Mouse (Mus musculus) neural tube, embryonic 11.5 days (tissue): ENCODE measurements at regions not wholly inside any gene's neighbourhood (a gene's known extent, or its start where the extent isn't known, plus 50 kb on each side); places are given as distances from the start of the nearest gene placed in this dataset. TPM values are rescaled to one million over a fixed set of nuclear protein-coding genes. Genes with fewer than 3 reads are reported as not detected.

Source experiments
- ATAC-seq: fragments of 200-750 bp; cut with Nextera tagmentation; 2 replicates; pipeline ENCODE4 v1.8.0; 2017; ENCODE audit warnings: moderate number of reproducible peaks, mild to moderate bottlenecking, moderate TSS enrichment, moderate library complexity; ENCODE audit not compliant: insufficient read depth, low FRiP score, low TSS enrichment
- DNase-seq: peaks from one replicate; pipeline ENCODE4 v3.0.0-alpha.2; 2015; ENCODE audit warnings: low spot score
- H3K27ac ChIP-seq: fragments of 300-500 bp; sonication (generic); 2 replicates; pipeline ENCODE4 v1.5.1; 2014; ENCODE audit warnings: low read depth, mild to moderate bottlenecking, low read length
- H3K27me3 ChIP-seq: fragments of 300-500 bp; sonication (generic); 2 replicates; pipeline ENCODE4 v1.6.1; 2014; ENCODE audit warnings: mild to moderate bottlenecking, low read length, mixed read lengths; ENCODE audit not compliant: control insufficient read depth, insufficient read depth
- H3K36me3 ChIP-seq: fragments of 300-500 bp; sonication (generic); 2 replicates; pipeline ENCODE4 v1.6.1; 2014; ENCODE audit warnings: mild to moderate bottlenecking, low read length, moderate library complexity, mixed read lengths; ENCODE audit not compliant: control insufficient read depth, insufficient read depth
- H3K4me1 ChIP-seq: fragments of 300-500 bp; sonication (generic); 2 replicates; pipeline ENCODE4 v1.6.1; 2014; ENCODE audit warnings: low read length, mixed read lengths; ENCODE audit not compliant: control insufficient read depth, insufficient read depth
- H3K4me2 ChIP-seq: fragments of 300-500 bp; sonication (generic); 2 replicates; pipeline ENCODE4 v1.6.1; 2014; ENCODE audit warnings: low read depth, mild to moderate bottlenecking, moderate library complexity
- H3K4me3 ChIP-seq: fragments of 300-500 bp; sonication (generic); 2 replicates; pipeline ENCODE4 v1.5.1; 2014; ENCODE audit warnings: low read depth, low read length
- H3K9ac ChIP-seq: fragments of 300-500 bp; sonication (generic); 2 replicates; pipeline ENCODE4 v1.6.1; 2014; ENCODE audit warnings: mild to moderate bottlenecking, low read length
- H3K9me3 ChIP-seq: fragments of 300-500 bp; sonication (generic); 2 replicates; pipeline ENCODE4 v1.6.1; 2016; ENCODE audit warnings: low read length; ENCODE audit not compliant: control insufficient read depth
- WGBS: fragments of 180-500 bp; shearing (Covaris S2); extraction: QIAGEN DNeasy Blood & Tissue Kit; methylation state at CpG from one replicate; pipeline ENCODE4 v1.1.7; 2014; 5-methylcytosine and 5-hydroxymethylcytosine counted together
- microRNA-seq: library from miRNA; unstranded; fragments of <30 nt; microRNA quantifications from one replicate; pipeline ENCODE4, GENCODE M21; 2016

DNA sequence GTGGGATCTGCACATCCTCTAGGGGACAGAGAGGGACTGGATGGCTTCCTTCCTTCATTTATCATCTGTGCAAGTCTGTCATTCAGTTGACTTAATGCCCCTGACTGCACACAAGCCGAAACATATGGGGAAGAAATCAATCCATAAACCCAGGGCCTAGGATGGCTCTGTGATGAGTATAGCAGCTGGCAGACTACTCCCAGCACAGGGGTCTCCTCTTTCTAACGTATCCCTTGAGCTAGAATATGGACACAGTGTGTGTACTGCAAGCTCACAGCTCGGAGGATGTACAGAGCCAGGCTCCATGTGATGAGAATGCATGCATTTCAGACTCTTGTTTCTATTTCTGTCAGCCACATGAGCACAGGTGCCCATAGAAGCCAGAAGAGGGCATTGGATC, 180.3 kb downstream of the Parn start:
- Histone ChIP-seq H3K27ac (no peak overlapping the region), H3K4me2 (no peak overlapping the region), H3K4me1 (no peaks in the 10 kb centered on the region), H3K9ac (no peak overlapping the region), H3K27me3 (no peaks in the 10 kb centered on the region), H3K9me3 (no peaks in the 10 kb centered on the region), H3K4me3 (no peak overlapping the region), H3K36me3 (no peaks in the 10 kb centered on the region)
- DNase-seq (peak; percentile 22), ATAC-seq (no peak)
- WGBS: 42% methylated on average over 3 of the region's 3 CpGs

DNA sequence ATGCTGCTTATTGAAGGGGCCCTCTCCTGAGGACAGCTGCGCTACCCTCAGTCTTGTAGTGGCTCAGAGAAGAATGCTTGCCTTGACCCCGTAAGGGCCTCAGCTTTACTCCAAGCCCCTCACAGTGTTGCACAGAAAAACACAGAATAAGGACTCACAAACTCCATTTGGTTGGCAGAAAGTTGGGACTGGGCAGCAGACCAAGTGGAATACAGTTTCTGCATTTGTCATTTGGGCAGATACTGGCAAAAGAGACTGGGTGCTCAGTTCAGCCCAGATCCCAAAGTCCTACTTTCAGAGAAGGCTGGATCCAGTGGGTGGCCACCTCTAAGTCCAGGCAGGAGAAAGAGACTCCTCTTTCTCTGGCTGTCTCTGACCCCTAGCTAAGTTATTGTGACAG, 181.4 kb downstream of the Parn start:
- Histone ChIP-seq H3K27me3 (no peaks in the 10 kb centered on the region), H3K36me3 (no peaks in the 10 kb centered on the region), H3K9me3 (no peaks in the 10 kb centered on the region), H3K4me1 (no peaks in the 10 kb centered on the region), H3K4me2 (no peak overlapping the region), H3K27ac (no peak overlapping the region), H3K4me3 (no peak overlapping the region), H3K9ac (no peak overlapping the region)
- DNase-seq: no peak
- no peak for ATAC-seq
- WGBS: 89% methylated on average over 2 of the region's 2 CpGs

GRCm38 (mm10) chr16:13480221-13480620, 187.7 kb downstream of the Parn start:
- H3K27me3 ChIP-seq: no peaks in the 10 kb centered on the region
- DNase-seq (no peak), ATAC-seq (no peak)
- WGBS: 80% methylated on average over 3 of the region's 3 CpGs
- H3K4me3 ChIP-seq: no peak overlapping the region
- no peaks in the 10 kb centered on the region for H3K9me3 ChIP-seq
- no peak overlapping the region for H3K27ac ChIP-seq
- H3K36me3 ChIP-seq: no peaks in the 10 kb centered on the region
- H3K9ac ChIP-seq: no peak overlapping the region
- no peak overlapping the region for H3K4me2 ChIP-seq
- no peaks in the 10 kb centered on the region for H3K4me1 ChIP-seq

DNA sequence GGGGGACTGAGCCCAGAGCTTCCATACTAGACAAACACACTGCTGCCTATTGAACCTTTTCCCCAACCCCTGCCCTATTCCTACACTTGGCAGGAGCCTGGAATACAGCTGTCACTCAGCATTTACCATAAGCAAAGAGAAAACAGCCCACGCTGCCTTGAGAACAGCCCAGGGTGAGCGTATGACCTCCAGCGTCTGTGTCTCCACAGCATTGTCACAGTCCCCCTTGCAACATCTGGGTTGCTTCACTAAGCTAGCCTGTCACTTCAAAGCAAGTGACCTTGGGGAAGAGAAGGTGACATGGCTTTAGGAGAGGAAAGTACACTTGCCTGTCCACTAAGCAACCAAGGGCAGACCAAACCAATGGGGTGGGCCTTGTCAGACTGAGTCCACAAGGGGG, 191.3 kb downstream of the Parn start:
- Histone ChIP-seq H3K4me3 (no peak overlapping the region), H3K36me3 (no peaks in the 10 kb centered on the region), H3K4me2 (no peak overlapping the region), H3K4me1 (no peaks in the 10 kb centered on the region), H3K27me3 (no peaks in the 10 kb centered on the region), H3K9ac (no peak overlapping the region), H3K9me3 (no peaks in the 10 kb centered on the region), H3K27ac (no peak overlapping the region)
- no peak for DNase-seq
- 96% methylated on average over 3 of the region's 3 CpGs for WGBS
- no peak for ATAC-seq

GRCm38 (mm10) chr16:13474956-13475355, 193.0 kb downstream of the Parn start:
- Histone ChIP-seq H3K27me3 (no peaks in the 10 kb centered on the region), H3K9ac (no peak overlapping the region), H3K4me2 (no peak overlapping the region), H3K36me3 (no peaks in the 10 kb centered on the region), H3K9me3 (no peaks in the 10 kb centered on the region), H3K4me3 (no peak overlapping the region), H3K4me1 (no peaks in the 10 kb centered on the region), H3K27ac (no peak overlapping the region)
- 90% methylated on average over 3 of the region's 3 CpGs for WGBS
- DNase-seq (no peak), ATAC-seq (no peak)

DNA sequence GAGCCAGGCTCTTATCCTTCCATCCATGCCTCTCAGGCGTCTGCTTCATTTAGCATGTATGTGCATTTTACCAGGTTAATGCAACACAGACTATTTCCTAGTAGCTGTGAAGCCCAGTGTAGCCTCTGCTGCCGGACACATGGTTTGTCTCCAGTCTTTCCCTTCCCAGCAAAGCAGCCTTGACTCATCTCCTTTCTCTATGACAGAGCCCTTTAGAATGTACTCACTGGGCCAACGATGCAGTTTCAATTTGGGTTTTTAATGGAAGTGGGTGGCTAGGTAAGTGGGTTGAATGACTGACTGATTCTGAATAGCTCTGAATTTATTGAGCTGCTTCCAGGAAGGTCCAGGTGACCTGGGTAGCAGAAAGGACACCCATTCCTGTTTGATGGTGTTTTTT, 193.7 kb downstream of the Parn start:
- no peak for DNase-seq
- Histone ChIP-seq H3K27ac (no peak overlapping the region), H3K9me3 (no peaks in the 10 kb centered on the region), H3K27me3 (no peaks in the 10 kb centered on the region), H3K9ac (no peak overlapping the region), H3K4me3 (no peak overlapping the region), H3K36me3 (no peaks in the 10 kb centered on the region), H3K4me2 (no peak overlapping the region), H3K4me1 (no peaks in the 10 kb centered on the region)
- no peak for ATAC-seq
- 83% methylated on average over 3 of the region's 3 CpGs for WGBS

DNA sequence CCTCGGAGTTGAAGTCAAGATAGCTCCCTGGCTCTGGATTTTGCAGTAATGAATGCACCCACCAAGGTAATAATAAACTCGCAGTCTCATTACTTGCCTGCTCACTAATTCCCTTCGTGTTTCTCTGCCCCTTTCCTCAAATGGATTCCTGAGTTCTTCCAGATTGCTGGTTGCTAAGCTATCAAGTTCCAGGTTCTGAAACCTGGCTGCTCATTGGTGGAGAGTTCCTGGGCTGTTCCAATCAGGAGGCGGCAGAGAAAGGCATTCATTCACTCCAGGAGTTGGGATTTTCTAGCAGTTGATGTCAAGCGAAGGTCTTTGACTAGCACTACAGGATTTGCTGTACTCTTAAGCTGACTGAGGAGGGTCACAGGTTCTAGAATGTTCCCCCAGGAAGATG, 200.8 kb downstream of the Parn start:
- H3K27ac ChIP-seq: no peak overlapping the region
- DNase-seq: no peak
- H3K4me3 ChIP-seq: no peak overlapping the region
- no peaks in the 10 kb centered on the region for H3K36me3 ChIP-seq
- H3K4me2 ChIP-seq: no peak overlapping the region
- H3K9me3 ChIP-seq: no peaks in the 10 kb centered on the region
- H3K4me1 ChIP-seq: no peaks in the 10 kb centered on the region
- H3K9ac ChIP-seq: no peak overlapping the region
- 50% methylated on average over 5 of the region's 5 CpGs for WGBS
- H3K27me3 ChIP-seq: no peaks in the 10 kb centered on the region
- ATAC-seq: no peak

Small RNA genes in the stretch of these regions (microRNA-seq; reads per million reads assigned to microRNA genes)
- gene Mir6365: not detected
